Mouse (Mus musculus): ENCODE measurements around the gene Eno1.
A peak's percentile ranks its signal among the peaks of the same experiment; 100 is the strongest.
"Not testable (repeated sequence)": the region's sequence is repeated elsewhere in the genome, so short reads cannot be mapped to it uniquely, and the experiment has no call there.

Gene Eno1

GRCm38 (mm10) chr4:150281891-150282630 lies 45.5 kb downstream of the Eno1 start:
- DNase-seq, result peak; percentile 47 to 64

- DNase-seq, result no peak
Observed at GRCm38 (mm10) chr4:150282631-150283334, 46.3 kb downstream of the Eno1 start.

GRCm38 (mm10) chr4:150283335-150283638 lies 46.8 kb downstream of the Eno1 start:
- no peak for DNase-seq

GRCm38 (mm10) chr4:150283993-150284392 lies 47.5 kb downstream of the Eno1 start:
- DNase-seq, result no peak

- no peak for DNase-seq
Observed at GRCm38 (mm10) chr4:150286980-150287379, 50.5 kb downstream of the Eno1 start.

GRCm38 (mm10) chr4:150287463-150287862 lies 50.9 kb downstream of the Eno1 start:
- not testable (repeated sequence) for DNase-seq

GRCm38 (mm10) chr4:150291900-150292299 lies 55.4 kb downstream of the Eno1 start:
- DNase-seq, result no peak

- no peak for DNase-seq
Observed at GRCm38 (mm10) chr4:150294870-150295269, 58.3 kb downstream of the Eno1 start.

GRCm38 (mm10) chr4:150295966-150296365 lies 59.4 kb downstream of the Eno1 start:
- no peak for DNase-seq

Data from thymus, postnatal 36 days (tissue).